Mouse (Mus musculus) liver, postnatal 0 days (tissue): ENCODE data around the gene Hoxa1.

Experiments
- CTCF ChIP-seq: sonication (generic); IDR thresholded peaks from 2 replicates; pipeline ENCODE4 v1.5.1; 2016; ENCODE audit warnings: antibody characterized with exemption, low read depth
- EP300 ChIP-seq: IDR thresholded peaks from 2 replicates; pipeline ENCODE4 v1.6.1; 2016; ENCODE audit warnings: antibody characterized with exemption, low read depth, mild to moderate bottlenecking

GRCm38 (mm10) chr6:52139115-52139514 is 19.0 kb downstream of the Hoxa1 start:
- TF ChIP-seq CTCF (no peak), EP300 (no peak)
